Mouse (Mus musculus): ENCODE measurements around the gene Ykt6. TPM values are rescaled to one million over a fixed set of nuclear protein-coding genes. Genes with fewer than 3 reads are reported as not detected.
"Not testable (repeated sequence)": the region's sequence is repeated elsewhere in the genome, so short reads cannot be mapped to it uniquely, and the experiment has no call there.

Ykt6 gene
- polyA plus RNA-seq, 1 experiment: 89.7 TPM

- TF ChIP-seq MYOG (IDR thresholded peaks at IDR 0.05; ENCODE audit: control insufficient read depth in 1 of 3, insufficient read depth in 1 of 3, insufficient read length in 2 of 3, low read depth in 2 of 3) (no peak), MAX (IDR thresholded peaks at IDR 0.05; ENCODE audit: low read depth) (no peak), TCF12 (IDR thresholded peaks at IDR 0.05; ENCODE audit: insufficient read depth, poor library complexity, severe bottlenecking) (no peak), SRF (IDR thresholded peaks at IDR 0.05; ENCODE audit: control insufficient read depth, insufficient read length, low read depth) (no peak)
- Histone ChIP-seq H3K27me3 (ENCODE audit: control insufficient read depth, insufficient read depth, insufficient read length) (no peaks in the 10 kb centered on the region), H3K4me3 (no peak overlapping the region), H3ac (ENCODE audit: control insufficient read depth, insufficient read length) (no peak overlapping the region), H3K4me2 (ENCODE audit: low read depth) (no peak overlapping the region), H3K79me2 (ENCODE audit: control insufficient read depth, insufficient read depth) (no peaks in the 10 kb centered on the region), H3K36me3 (ENCODE audit: control insufficient read depth, insufficient read depth) (no peaks in the 10 kb centered on the region)
These were observed 47.6 kb downstream of the Ykt6 start for GRCm38 (mm10) chr11:6003046-6003639.

- H3K4me3 ChIP-seq: not testable (repeated sequence)
These were observed 50.0 kb downstream of the Ykt6 start for GRCm38 (mm10) chr11:6005374-6006043.

GRCm38 (mm10) chr11:6006351-6007009, 51.0 kb downstream of the Ykt6 start:
- H3K36me3 ChIP-seq (ENCODE audit: control insufficient read depth, insufficient read depth); H3K79me2 ChIP-seq (ENCODE audit: control insufficient read depth, insufficient read depth); H3K27me3 ChIP-seq (ENCODE audit: control insufficient read depth, insufficient read depth, insufficient read length); H3ac ChIP-seq (ENCODE audit: control insufficient read depth, insufficient read length); H3K4me2 ChIP-seq (ENCODE audit: low read depth); H3K4me3 ChIP-seq: not testable (repeated sequence)

More at GRCm38 (mm10) chr11:6005374-6006043, 50.0 kb downstream of the Ykt6 start:
- not testable (repeated sequence) for H3K27me3 ChIP-seq (ENCODE audit: control insufficient read depth, insufficient read depth, insufficient read length); H3K4me2 ChIP-seq (ENCODE audit: low read depth); H3K79me2 ChIP-seq (ENCODE audit: control insufficient read depth, insufficient read depth); H3ac ChIP-seq (ENCODE audit: control insufficient read depth, insufficient read length); H3K36me3 ChIP-seq (ENCODE audit: control insufficient read depth, insufficient read depth)

GRCm38 (mm10) chr11:6007010-6007778, 51.7 kb downstream of the Ykt6 start:
- H3K4me3 ChIP-seq; H3K27me3 ChIP-seq (ENCODE audit: control insufficient read depth, insufficient read depth, insufficient read length); H3K4me2 ChIP-seq (ENCODE audit: low read depth); H3K79me2 ChIP-seq (ENCODE audit: control insufficient read depth, insufficient read depth); H3K36me3 ChIP-seq (ENCODE audit: control insufficient read depth, insufficient read depth); H3ac ChIP-seq (ENCODE audit: control insufficient read depth, insufficient read length): not testable (repeated sequence)

GRCm38 (mm10) chr11:6007779-6008128, 52.3 kb downstream of the Ykt6 start:
- not testable (repeated sequence) for H3K79me2 ChIP-seq (ENCODE audit: control insufficient read depth, insufficient read depth); H3K36me3 ChIP-seq (ENCODE audit: control insufficient read depth, insufficient read depth); H3K27me3 ChIP-seq (ENCODE audit: control insufficient read depth, insufficient read depth, insufficient read length); H3ac ChIP-seq (ENCODE audit: control insufficient read depth, insufficient read length); H3K4me3 ChIP-seq; H3K4me2 ChIP-seq (ENCODE audit: low read depth)

- H3K36me3 ChIP-seq (ENCODE audit: control insufficient read depth, insufficient read depth); H3K4me2 ChIP-seq (ENCODE audit: low read depth); H3ac ChIP-seq (ENCODE audit: control insufficient read depth, insufficient read length); H3K27me3 ChIP-seq (ENCODE audit: control insufficient read depth, insufficient read depth, insufficient read length); H3K4me3 ChIP-seq; H3K79me2 ChIP-seq (ENCODE audit: control insufficient read depth, insufficient read depth): not testable (repeated sequence)
These were observed 55.4 kb downstream of the Ykt6 start for GRCm38 (mm10) chr11:6010751-6011482.

GRCm38 (mm10) chr11:6011879-6012278, 56.4 kb downstream of the Ykt6 start:
- H3K36me3 ChIP-seq (ENCODE audit: control insufficient read depth, insufficient read depth): no peaks in the 10 kb centered on the region
- H3K27me3 ChIP-seq (ENCODE audit: control insufficient read depth, insufficient read depth, insufficient read length): no peaks in the 10 kb centered on the region
- no peaks in the 10 kb centered on the region for H3K79me2 ChIP-seq (ENCODE audit: control insufficient read depth, insufficient read depth)
- TF ChIP-seq USF1 (IDR thresholded peaks at IDR 0.05; ENCODE audit: low read depth) (no peak), POLR2AphosphoS2 (IDR thresholded peaks at IDR 0.05; ENCODE audit: insufficient read length, low read depth) (no peak), REST (IDR thresholded peaks at IDR 0.05; ENCODE audit: insufficient read depth, insufficient read length) (no peak), TCF3 (IDR thresholded peaks at IDR 0.05; ENCODE audit: insufficient read length, low read depth) (no peak), E2F4 (IDR thresholded peaks at IDR 0.05; ENCODE audit: insufficient read depth) (no peak), MYOD1 (IDR thresholded peaks at IDR 0.05; ENCODE audit: control insufficient read depth in 1 of 3, insufficient read length in 2 of 3, low read depth in 2 of 3) (no peak), MYOG (IDR thresholded peaks at IDR 0.05; ENCODE audit: control insufficient read depth in 1 of 3, insufficient read depth in 1 of 3, insufficient read length in 2 of 3, low read depth in 2 of 3) (no peak), TCF12 (IDR thresholded peaks at IDR 0.05; ENCODE audit: insufficient read depth, poor library complexity, severe bottlenecking) (no peak), POLR2A (IDR thresholded peaks at IDR 0.05; ENCODE audit: insufficient read length, low read depth) (no peak), MAX (IDR thresholded peaks at IDR 0.05; ENCODE audit: low read depth) (no peak), CEBPB (IDR thresholded peaks at IDR 0.05; ENCODE audit: insufficient read depth, poor library complexity, severe bottlenecking) (no peak), SRF (IDR thresholded peaks at IDR 0.05; ENCODE audit: control insufficient read depth, insufficient read length, low read depth) (no peak)
- H3K4me2 ChIP-seq (ENCODE audit: low read depth): no peak overlapping the region
- no peak overlapping the region for H3K4me3 ChIP-seq
- H3ac ChIP-seq (ENCODE audit: control insufficient read depth, insufficient read length): no peak overlapping the region
